Mouse (Mus musculus) ES-E14 (cell line): ENCODE data around the gene Mpnd. TPM values are rescaled to one million over a fixed set of nuclear protein-coding genes. Genes with fewer than 3 reads are reported as not detected.

ENCODE experiments used
- DNase-seq: peaks from one replicate; pipeline ENCODE4 v3.0.0-alpha.2; 2013; ENCODE audit warnings: low read depth, low spot score
- H3K27ac ChIP-seq: 2 replicates; pipeline ENCODE4 v1.5.1; 2012; ENCODE audit warnings: low read depth, mild to moderate bottlenecking, low read length, moderate library complexity, mixed read lengths; ENCODE audit not compliant: poor library complexity, insufficient read depth, severe bottlenecking
- H3K36me3 ChIP-seq: 2 replicates; pipeline ENCODE4 v1.6.1; 2012; ENCODE audit warnings: mild to moderate bottlenecking, low read length, moderate library complexity, mixed read lengths; ENCODE audit not compliant: control insufficient read depth, poor library complexity, insufficient read depth, severe bottlenecking
- H3K4me1 ChIP-seq, 2 experiments: fragments of 150-350 bp in 1 of 2; sonication (generic) in 1 of 2; 2 replicates each; pipeline ENCODE4 v1.6.1; 2012; ENCODE audit warnings: low read length in 2 of 2, mild to moderate bottlenecking in 1 of 2, mixed read lengths in 1 of 2; ENCODE audit not compliant: control insufficient read depth in 2 of 2, insufficient read depth in 2 of 2, poor library complexity in 1 of 2
- H3K4me3 ChIP-seq, 2 experiments: fragments of 150-350 bp in 1 of 2; sonication (generic) in 1 of 2; 2 replicates each; pipeline ENCODE4 v1.5.1; 2012; ENCODE audit warnings: low read length in 2 of 2, low read depth in 1 of 2, mild to moderate bottlenecking in 1 of 2, mixed read lengths in 1 of 2; ENCODE audit not compliant: insufficient read depth in 1 of 2, poor library complexity in 1 of 2, severe bottlenecking in 1 of 2
- H3K9ac ChIP-seq: 2 replicates; pipeline ENCODE4 v1.6.1; 2012; ENCODE audit warnings: low read depth, mild to moderate bottlenecking, low read length, mixed read lengths; ENCODE audit not compliant: poor library complexity, insufficient read depth, severe bottlenecking
- H3K9me3 ChIP-seq: fragments of 150-350 bp; sonication (generic); 2 replicates; pipeline ENCODE4 v1.6.1; 2012; ENCODE audit warnings: low read depth, mild to moderate bottlenecking, low read length; ENCODE audit not compliant: control insufficient read depth, insufficient read depth
- CHD2 ChIP-seq: IDR thresholded peaks from 2 replicates; pipeline ENCODE4 v1.6.1; 2014; ENCODE audit warnings: mild to moderate bottlenecking, low read depth, low read length, inconsistent platforms
- HCFC1 ChIP-seq: IDR thresholded peaks from 2 replicates; pipeline ENCODE4 v1.6.1; 2012; ENCODE audit warnings: low read length, inconsistent platforms, borderline replicate concordance; ENCODE audit not compliant: insufficient read depth
- MAFK ChIP-seq: IDR thresholded peaks from 2 replicates; pipeline ENCODE4 v1.6.1; 2014; ENCODE audit warnings: mild to moderate bottlenecking, low read depth, low read length, inconsistent platforms; ENCODE audit not compliant: insufficient read depth
- ZC3H11A ChIP-seq: IDR thresholded peaks from 2 replicates; pipeline ENCODE4 v1.6.1; 2012; ENCODE audit warnings: low read depth, mild to moderate bottlenecking, inconsistent platforms, low read length, borderline replicate concordance
- ZNF384 ChIP-seq: IDR thresholded peaks from 2 replicates; pipeline ENCODE4 v1.6.1; 2012; ENCODE audit warnings: low read depth, low read length, inconsistent platforms
- in situ Hi-C, 2 experiments: fragments of 600-800 bp; cut with MboI; formaldehyde crosslinking; loops; one replicate each; pipeline ENCODE4 v1.15.1; 2025; ENCODE audit warnings: low sequenced_read_pairs in 2 of 2, inconsistent platforms in 1 of 2; ENCODE audit not compliant: unreplicated experiment in 2 of 2
- total RNA-seq: library from RNA; depleted of rRNA; stranded (reverse); fragments of 300-350 nt; gene quantifications from 2 replicates; pipeline ENCODE4 v1.2.3, GENCODE M21; 2012

Mpnd gene
- total RNA-seq, 1 experiment: 39.0 TPM

DNA sequence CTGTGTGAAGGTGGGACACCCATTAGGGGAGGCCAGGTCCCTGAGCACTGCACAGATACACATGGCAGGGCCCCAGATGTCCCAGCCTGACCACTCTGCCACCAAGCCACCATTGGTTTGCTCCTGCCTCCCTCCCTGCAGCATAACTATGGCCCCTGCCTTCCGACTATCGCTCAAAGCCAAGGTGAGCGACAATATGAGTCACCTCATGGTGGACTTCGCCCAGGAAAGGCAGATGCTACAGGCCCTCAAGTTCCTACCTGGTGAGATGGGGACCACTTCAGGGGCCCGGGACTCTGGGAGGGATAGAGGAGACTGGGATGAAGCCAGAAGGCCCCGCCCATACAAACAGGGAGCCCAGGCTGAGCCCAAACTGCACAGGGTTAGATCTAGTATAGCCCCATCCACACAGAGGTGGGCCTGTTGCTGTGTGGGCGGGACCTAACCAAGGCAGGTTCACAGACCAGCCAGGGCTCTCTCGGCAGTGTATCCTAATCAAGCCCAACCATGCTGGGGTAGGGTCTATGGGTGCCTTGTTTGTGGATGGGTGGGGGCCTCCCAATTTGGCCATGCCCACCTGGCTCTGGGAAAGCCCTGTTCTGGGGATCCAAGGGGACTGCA is 15.1 kb upstream of the Mpnd start:
- Histone ChIP-seq H3K27ac (no peak overlapping the region), H3K9me3 (no peaks in the 10 kb centered on the region), H3K4me1 (no peaks in the 10 kb centered on the region; a peak in 1 of 4 replicates), H3K36me3 (peaks cover 2% of the 10 kb centered on the region; the same call in 1 of the 2 replicates), H3K9ac (no peak overlapping the region), H3K4me3 (no peak overlapping the region)
- no peak for DNase-seq
- in situ Hi-C loops: no loop called here
- TF ChIP-seq ZC3H11A (no peak), MAFK (no peak), ZNF384 (no peak), HCFC1 (no peak), CHD2 (no peak)

GRCm38 (mm10) chr17:55996007-55996406 is 9.5 kb upstream of the Mpnd start:
- Histone ChIP-seq H3K27ac (no peak overlapping the region), H3K9me3 (no peaks in the 10 kb centered on the region), H3K4me1 (peaks cover 0 to 5% of the 10 kb centered on the region in 2 experiments; a peak in 1 of 4 replicates), H3K36me3 (peaks cover 3% of the 10 kb centered on the region; the same call in 1 of the 2 replicates), H3K9ac (0 out of 2 replicates have a peak overlapping the region, but pooled peaks have one; percentile 3), H3K4me3 (peak overlapping the region in 1 of 2 experiments; percentile 14; a peak in 1 of 4 replicates)
- DNase-seq: no peak
- in situ Hi-C loops: no loop called here
- TF ChIP-seq MAFK: no peak
- TF ChIP-seq ZC3H11A: no peak
- no peak for TF ChIP-seq ZNF384
- no peak for TF ChIP-seq HCFC1
- TF ChIP-seq CHD2: no peak

DNA sequence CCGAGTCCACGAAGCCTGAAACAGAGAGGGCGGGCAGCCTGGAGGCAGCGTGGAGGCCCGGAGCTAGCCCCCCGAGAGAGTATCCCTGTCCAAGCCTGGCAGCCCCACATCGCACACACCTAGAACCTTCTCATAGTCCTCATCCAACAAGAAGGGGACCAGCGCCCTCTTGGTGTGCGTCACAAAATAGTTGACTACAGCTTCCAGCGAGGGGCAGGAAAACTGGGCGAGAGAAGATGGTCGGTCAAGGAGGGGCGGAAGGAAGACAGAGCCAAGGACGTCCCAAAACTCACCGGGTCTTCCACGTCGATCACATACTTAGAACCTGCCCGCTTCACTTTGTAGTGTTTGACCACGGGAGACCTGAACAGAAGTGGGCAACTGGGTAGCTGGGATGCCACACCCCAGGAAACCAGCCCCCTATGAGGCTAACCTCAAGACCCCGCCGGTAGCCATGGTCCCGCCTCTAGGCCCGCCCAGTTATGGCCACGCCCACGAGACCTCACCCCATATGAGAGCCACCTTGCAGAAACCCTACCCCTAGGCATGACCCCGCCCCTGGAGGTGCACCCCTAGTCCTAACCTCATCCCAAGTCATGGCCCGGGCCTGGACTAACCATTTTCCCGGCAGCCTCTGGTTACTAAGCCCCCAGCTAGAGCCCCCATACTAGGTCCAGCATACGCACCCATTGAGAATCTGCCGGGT is 5.6 kb upstream of the Mpnd start:
- Histone ChIP-seq H3K4me1 (peaks cover 0 to 5% of the 10 kb centered on the region in 2 experiments; a peak in 1 of 4 replicates), H3K9me3 (no peaks in the 10 kb centered on the region), H3K27ac (no peak overlapping the region), H3K36me3 (peaks cover 3% of the 10 kb centered on the region; the same call in 1 of the 2 replicates), H3K4me3 (peak overlapping the region; percentile 46 to 87), H3K9ac (peak overlapping the region; percentile 67)
- TF ChIP-seq MAFK (no peak), ZC3H11A (no peak), ZNF384 (no peak), CHD2 (no peak), HCFC1 (no peak)
- in situ Hi-C loops: no loop called here
- DNase-seq: no peak

GRCm38 (mm10) chr17:56003000-56003399 is 2.5 kb upstream of the Mpnd start:
- Histone ChIP-seq H3K9me3 (no peaks in the 10 kb centered on the region), H3K4me1 (peaks cover 0 to 6% of the 10 kb centered on the region in 2 experiments; a peak in 2 of 4 replicates), H3K4me3 (no peak overlapping the region), H3K27ac (no peak overlapping the region), H3K9ac (no peak overlapping the region), H3K36me3 (no peaks in the 10 kb centered on the region)
- no peak for TF ChIP-seq MAFK
- TF ChIP-seq ZNF384: no peak
- no peak for TF ChIP-seq ZC3H11A
- no peak for TF ChIP-seq CHD2
- no peak for TF ChIP-seq HCFC1
- DNase-seq: no peak
- in situ Hi-C loops: no loop called here
